ENCODE assay signal across 8 mouse cellular contexts in genomic region chr15:82046246-82046891, GRCm38 (mm10). TPM values are rescaled to one million over a fixed set of nuclear protein-coding genes. Genes with fewer than 3 reads are reported as not detected.
DNase-seq lines count a peak whose midpoint lies in the region; ATAC-seq and TF ChIP-seq lines count a peak whose summit lies in the region.

No protein-coding gene starts in this region.

- H3K4me1 ChIP-seq in hindbrain, embryonic 11.5 days (replicated peaks; ENCODE audit: control insufficient read depth, insufficient read depth, low read length) = peaks cover 6% of the 10 kb centered on the region; the same call in 1 of the 2 replicates
- peaks cover 8% of the 10 kb centered on the region for H3K4me1 ChIP-seq in olfactory bulb, adult 2 months (ENCODE audit: control insufficient read depth, insufficient read depth, low read length)

- no peak for TF ChIP-seq CTCF in C2C12 (IDR thresholded peaks at IDR 0.05; ENCODE audit: control insufficient read depth, insufficient read depth, insufficient read length)
- no peak for TF ChIP-seq CTCF in olfactory bulb, adult 2 months (IDR thresholded peaks at IDR 0.05; ENCODE audit: insufficient read depth, low read depth, low read length)

- H3K79me3 ChIP-seq in C2C12 (ENCODE audit: low read depth) = peaks cover 48% of the 10 kb centered on the region

- H3K9me3 ChIP-seq in hindbrain, embryonic 11.5 days (ENCODE audit: control insufficient read depth, low read length) = no peaks in the 10 kb centered on the region

- peak; percentile 19 for DNase-seq in gastrocnemius, postnatal 10 days
- no peak for DNase-seq in gastrocnemius, postnatal 4 days (ENCODE audit: low spot score in 2 of 2)
- peak; percentile 47 to 48 for DNase-seq in cerebellum, postnatal 10 days
- DNase-seq in hindbrain, embryonic 11.5 days (ENCODE audit: low spot score) = peak; percentile 30
- DNase-seq in liver = peak; percentile 15
- DNase-seq in right cerebral cortex, adult 18-20 months = no peak

- H3K4me3 ChIP-seq in C2C12 (ENCODE audit: insufficient read depth, poor library complexity, severe bottlenecking) = peak overlapping the region; percentile 100
- peak overlapping the region; percentile 84 for H3K4me3 ChIP-seq in hindbrain, embryonic 11.5 days (ENCODE audit: low read depth, low read length)
- peak overlapping the region; percentile 93 for H3K4me3 ChIP-seq in olfactory bulb, adult 2 months (ENCODE audit: insufficient read depth, low read depth, low read length)

- WGBS in hindbrain, embryonic 11.5 days = 7% methylated on average over 26 of the region's 26 CpGs
- WGBS in olfactory bulb, adult 2 months = 2% methylated on average over 26 of the region's 26 CpGs

- H3K27ac ChIP-seq in hindbrain, embryonic 11.5 days (ENCODE audit: low read depth, low read length) = no peak overlapping the region
- H3K27ac ChIP-seq in olfactory bulb, adult 2 months (ENCODE audit: insufficient read depth, low read depth, low read length) = no peak overlapping the region

- H3K36me3 ChIP-seq in C2C12 (ENCODE audit: control insufficient read depth, insufficient read depth) = peaks cover 33% of the 10 kb centered on the region
- H3K36me3 ChIP-seq in hindbrain, embryonic 11.5 days (ENCODE audit: control insufficient read depth, insufficient read depth, low read length) = 0 out of 2 replicates have a peak, but pooled peaks cover 2% of the 10 kb centered on the region

- H3ac ChIP-seq in C2C12 (ENCODE audit: control insufficient read depth, insufficient read length, low read depth) = peak overlapping the region; percentile 90

- H3K4me2 ChIP-seq in hindbrain, embryonic 11.5 days (replicated peaks; ENCODE audit: low read depth, low read length) = peak overlapping the region; percentile 84

- peak overlapping the region; percentile 83 for H3K9ac ChIP-seq in hindbrain, embryonic 11.5 days (ENCODE audit: low read depth, low read length)

- H3K27me3 ChIP-seq in C2C12 (ENCODE audit: control insufficient read depth, insufficient read depth, insufficient read length) = no peaks in the 10 kb centered on the region
- no peaks in the 10 kb centered on the region for H3K27me3 ChIP-seq in hindbrain, embryonic 11.5 days (ENCODE audit: control insufficient read depth, insufficient read depth, low read length)

- peaks cover 55% of the 10 kb centered on the region for H3K79me2 ChIP-seq in C2C12 (ENCODE audit: control insufficient read depth, insufficient read depth)

- no peak for ATAC-seq in hindbrain, embryonic 11.5 days (ENCODE audit: low FRiP score)

- TF ChIP-seq POLR2A in olfactory bulb, adult 2 months (IDR thresholded peaks at IDR 0.05; ENCODE audit: insufficient read depth, low read depth, low read length) = no peak

TF ChIP-seq in C2C12, 6 proteins besides CTCF, POLR2A, EP300 and RAD21:
- TF ChIP-seq MYOG (IDR thresholded peaks at IDR 0.05; ENCODE audit: control insufficient read depth, extremely low read depth, insufficient read length) (no peak), CEBPB (IDR thresholded peaks at IDR 0.05; ENCODE audit: low read depth) (no peak), FOSL1 (IDR thresholded peaks at IDR 0.05; ENCODE audit: insufficient read depth, low read length, poor library complexity, severe bottlenecking) (no peak), MAX (IDR thresholded peaks at IDR 0.05) (no peak), MYOD1 (IDR thresholded peaks at IDR 0.05; ENCODE audit: control insufficient read depth, insufficient read length, low read depth) (no peak), USF1 (IDR thresholded peaks at IDR 0.05; ENCODE audit: low read depth) (no peak)

RNA-seq across cellular contexts. Expression of gene Snu13, which starts 1.0 kb away (rescaled TPM):
- 10 to 100 TPM; 50.0 to 54.5 TPM for total RNA-seq in gastrocnemius, postnatal 10 days (2021)
- 10 to 100 TPM; 60.2 to 64.0 TPM for total RNA-seq in gastrocnemius, postnatal 4 days (2021)
- polyA plus RNA-seq in C2C12 (2012; fragmentation: generic; extraction: Trizol) = 238 TPM
- 262 and 282 TPM in 2 replicates for polyA plus RNA-seq in hindbrain, embryonic 11.5 days (2014; fragmentation: Nextera tagmentation; extraction: Ambion mirVana)
- not detected in 2 replicates for polyA plus RNA-seq in olfactory bulb, adult 2 months (2012; ENCODE audit: insufficient read depth, insufficient read length, low replicate concordance, missing spikeins)

RNA-seq across cellular contexts. Expression of gene 4930407I10Rik, which starts 12.6 kb away (rescaled TPM):
- total RNA-seq in gastrocnemius, postnatal 10 days (2021) = not detected
- total RNA-seq in gastrocnemius, postnatal 4 days (2021) = not detected
- polyA plus RNA-seq in C2C12 (2012; fragmentation: generic; extraction: Trizol) = not detected
- polyA plus RNA-seq in hindbrain, embryonic 11.5 days (2014; fragmentation: Nextera tagmentation; extraction: Ambion mirVana) = 0.08 TPM in 1 of 2 replicates, not detected in the other
- polyA plus RNA-seq in olfactory bulb, adult 2 months (2012; ENCODE audit: insufficient read depth, insufficient read length, low replicate concordance, missing spikeins) = not detected in 2 replicates

RNA-seq across cellular contexts. Expression of gene Desi1, which starts 12.7 kb away (rescaled TPM):
- 10 to 100 TPM; 18.5 to 20.7 TPM for total RNA-seq in gastrocnemius, postnatal 10 days (2021)
- 10 to 100 TPM; 21.9 to 23.9 TPM for total RNA-seq in gastrocnemius, postnatal 4 days (2021)
- 56.6 TPM for polyA plus RNA-seq in C2C12 (2012; fragmentation: generic; extraction: Trizol)
- 32.6 and 35.6 TPM in 2 replicates for polyA plus RNA-seq in hindbrain, embryonic 11.5 days (2014; fragmentation: Nextera tagmentation; extraction: Ambion mirVana)
- 107 TPM in 1 of 2 replicates, not detected in the other for polyA plus RNA-seq in olfactory bulb, adult 2 months (2012; ENCODE audit: insufficient read depth, insufficient read length, low replicate concordance, missing spikeins)

RNA-seq across cellular contexts. Expression of gene Mei1, which starts 23.4 kb away (rescaled TPM):
- under 1 TPM; 0.23 to 0.36 TPM for total RNA-seq in gastrocnemius, postnatal 10 days (2021)
- under 1 TPM in 1 of 2 experiments, not detected in 1; 0.16 TPM for total RNA-seq in gastrocnemius, postnatal 4 days (2021)
- not detected for polyA plus RNA-seq in C2C12 (2012; fragmentation: generic; extraction: Trizol)
- polyA plus RNA-seq in hindbrain, embryonic 11.5 days (2014; fragmentation: Nextera tagmentation; extraction: Ambion mirVana) = not detected in 2 replicates
- not detected in 2 replicates for polyA plus RNA-seq in olfactory bulb, adult 2 months (2012; ENCODE audit: insufficient read depth, insufficient read length, low replicate concordance, missing spikeins)

RNA-seq across cellular contexts. Expression of gene Xrcc6, which starts 58.7 kb away (rescaled TPM):
- total RNA-seq in gastrocnemius, postnatal 10 days (2021) = 10 to 100 TPM; 25.5 to 26.0 TPM
- 10 to 100 TPM; 26.2 to 28.6 TPM for total RNA-seq in gastrocnemius, postnatal 4 days (2021)
- polyA plus RNA-seq in C2C12 (2012; fragmentation: generic; extraction: Trizol) = 53.7 TPM
- polyA plus RNA-seq in hindbrain, embryonic 11.5 days (2014; fragmentation: Nextera tagmentation; extraction: Ambion mirVana) = 62.4 and 66.6 TPM in 2 replicates
- 1,163 TPM in 1 of 2 replicates, not detected in the other for polyA plus RNA-seq in olfactory bulb, adult 2 months (2012; ENCODE audit: insufficient read depth, insufficient read length, low replicate concordance, missing spikeins)

Comparison
In these comparisons a context has a peak if more than half of its experiments do, and no peak if none do; other contexts are left out.
1. DNase-seq: peak in gastrocnemius, postnatal 10 days (single experiment), cerebellum, postnatal 10 days (2 of 2), hindbrain, embryonic 11.5 days (single experiment) and liver (single experiment); none in gastrocnemius, postnatal 4 days (0 of 2) and right cerebral cortex, adult 18-20 months (single experiment).
2. Peak in every context shown above with its lines, with median percentiles within 50 percentile points of each other: H3K4me3 ChIP-seq.